Mouse (Mus musculus) thymus, postnatal 14 days (tissue): ENCODE data around the gene Klk1.
"Not testable (repeated sequence)": the region's sequence is repeated elsewhere in the genome, so short reads cannot be mapped to it uniquely, and the experiment has no call there.

Experiments used
- DNase-seq: peaks from one replicate; pipeline ENCODE4 v3.0.0; 2021

Gene Klk1

GRCm38 (mm10) chr7:44225076-44225475 is at the start of gene Klk1:
Gene Klk1 (plus strand): TSS chr7:44225360.
- DNase-seq = no peak

GRCm38 (mm10) chr7:44179299-44180045 is 45.7 kb upstream of the Klk1 start:
- no peak for DNase-seq

- not testable (repeated sequence) for DNase-seq
These were observed 38.6 kb upstream of the Klk1 start for GRCm38 (mm10) chr7:44186516-44186915.

- not testable (repeated sequence) for DNase-seq
These were observed 37.2 kb upstream of the Klk1 start, which contains the start of gene Klk1b24 for GRCm38 (mm10) chr7:44187936-44188335. Gene Klk1b24 (plus strand): TSS chr7:44188236.

- DNase-seq = not testable (repeated sequence)
These were observed 31.7 kb upstream of the Klk1 start for GRCm38 (mm10) chr7:44193466-44193865.

DNA sequence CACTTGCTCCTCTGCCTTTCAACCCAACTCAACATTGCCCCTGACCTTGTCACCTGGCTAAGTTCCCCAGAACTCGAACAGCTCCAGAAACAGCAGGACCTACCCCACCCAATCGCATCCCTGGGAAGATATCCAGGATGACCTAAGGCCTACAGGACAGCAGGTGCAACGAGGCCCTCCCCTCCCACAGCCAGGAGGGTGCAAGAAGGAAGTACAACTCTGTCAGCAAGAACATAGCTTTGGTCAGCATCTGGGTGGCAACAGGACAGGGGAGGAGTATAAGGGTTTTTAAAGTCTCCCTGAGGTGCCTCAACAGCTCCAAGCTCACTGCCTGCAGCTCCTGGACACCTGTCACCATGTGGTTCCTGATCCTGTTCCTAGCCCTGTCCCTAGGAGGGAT is 27.3 kb upstream of the Klk1 start, which contains the start of gene Klk1b3:
TSS of gene Klk1b3 (plus strand) at position 301 of the 400 bp plus-strand sequence.
- no peak for DNase-seq

GRCm38 (mm10) chr7:44207135-44207534 is 18.0 kb upstream of the Klk1 start, which contains the start of gene Klk1b4:
Gene Klk1b4 (plus strand): TSS chr7:44207435.
- not testable (repeated sequence) for DNase-seq

DNA sequence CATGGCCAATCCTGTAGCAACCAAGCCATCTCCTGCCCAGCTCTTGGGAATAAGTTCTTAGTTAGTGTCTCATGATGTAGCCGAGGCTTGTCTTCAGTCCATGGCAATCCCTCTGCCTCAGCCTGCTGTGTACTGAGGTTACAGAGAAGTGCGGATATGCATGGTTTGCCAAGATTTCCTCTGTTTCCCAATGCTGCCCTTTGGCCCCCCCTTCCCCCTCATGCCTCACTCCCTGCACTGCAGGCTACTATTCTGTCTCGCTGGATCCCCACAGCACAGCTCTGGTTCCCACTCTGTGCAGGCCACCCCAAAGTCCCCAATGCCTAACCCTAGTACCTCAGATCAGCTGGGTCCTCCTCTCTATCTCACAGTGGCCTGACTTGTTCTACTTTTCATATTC is 16.9 kb upstream of the Klk1 start:
- no peak for DNase-seq

GRCm38 (mm10) chr7:44215645-44216044 is 9.5 kb upstream of the Klk1 start, which contains the start of gene Klk1b5:
Gene Klk1b5 (plus strand): TSS chr7:44215945.
- DNase-seq = no peak

GRCm38 (mm10) chr7:44221601-44222000 is 3.6 kb upstream of the Klk1 start:
- DNase-seq = not testable (repeated sequence)

- not testable (repeated sequence) for DNase-seq
These were observed 2.8 kb upstream of the Klk1 start for GRCm38 (mm10) chr7:44222335-44222734.

DNA sequence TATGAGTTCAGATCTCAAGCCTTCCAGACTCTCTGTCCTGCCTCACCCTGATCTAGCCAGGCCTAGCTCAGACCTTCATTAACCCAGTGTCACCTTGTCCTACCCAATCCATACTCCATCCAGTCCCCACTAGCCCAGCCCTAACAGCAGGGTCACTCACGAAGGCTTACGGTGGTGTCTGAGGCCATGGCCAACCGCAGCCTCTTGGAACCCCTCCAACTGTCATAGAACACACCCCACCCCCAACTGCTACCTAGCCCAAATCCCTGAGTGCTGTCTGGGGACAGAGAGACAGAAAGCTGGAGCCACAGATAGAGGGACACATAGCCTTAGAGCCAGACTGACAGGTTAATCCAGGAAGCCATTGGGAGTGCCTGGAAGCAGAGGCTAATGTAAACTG is 10.7 kb downstream of the Klk1 start, which contains the start of gene Gm36864:
TSS of gene Gm36864 (plus strand) at position 269 of the 400 bp plus-strand sequence.
- no peak for DNase-seq

GRCm38 (mm10) chr7:44239913-44240312 is 14.8 kb downstream of the Klk1 start:
- no peak for DNase-seq

DNA sequence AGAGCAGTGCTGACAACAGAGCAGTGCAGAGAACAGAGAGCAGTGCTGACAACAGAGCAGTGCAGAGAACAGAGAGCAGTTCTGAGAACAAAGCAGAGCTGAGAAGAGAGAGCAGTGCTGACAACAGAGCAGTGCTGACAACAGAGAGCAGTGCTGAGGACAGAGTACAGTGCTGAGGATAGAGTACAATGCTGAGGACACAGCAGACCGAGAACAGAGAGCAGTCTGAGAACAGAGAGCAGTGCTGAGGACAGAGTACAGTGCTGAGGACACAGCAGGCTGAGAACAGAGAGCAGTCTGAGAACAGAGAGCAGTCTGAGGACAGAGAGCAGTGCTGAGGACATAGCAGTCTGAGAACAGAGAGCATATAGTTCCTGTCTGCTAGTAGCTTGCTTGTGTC is 15.6 kb downstream of the Klk1 start:
- no peak for DNase-seq

GRCm38 (mm10) chr7:44241163-44241562 is 16.0 kb downstream of the Klk1 start:
- DNase-seq = no peak

DNA sequence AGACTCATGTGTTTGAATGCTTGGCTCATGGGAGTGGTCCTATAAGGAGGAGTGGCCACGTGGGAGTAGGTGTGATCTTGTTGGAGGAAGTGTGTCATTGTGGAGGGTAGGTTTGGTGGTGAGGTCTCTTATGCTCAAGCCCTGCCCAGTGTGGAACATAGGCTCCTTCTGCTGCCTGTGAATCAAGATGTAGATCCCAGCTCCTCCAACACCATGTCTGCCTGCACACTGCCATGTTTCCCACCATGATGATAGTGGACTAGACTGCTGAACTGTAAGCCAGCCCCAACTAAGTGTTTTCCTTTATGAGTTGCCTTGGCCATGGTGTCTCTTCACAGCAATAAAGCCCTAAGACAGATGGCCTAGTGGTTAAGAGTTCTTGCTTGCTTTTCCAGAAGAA is 18.9 kb downstream of the Klk1 start:
- no peak for DNase-seq

- DNase-seq = peak; percentile 94
These were observed 21.2 kb downstream of the Klk1 start, which contains the start of the genes 1700028J19Rik and 2410002F23Rik for GRCm38 (mm10) chr7:44246055-44246983. Gene 1700028J19Rik (minus strand): TSS chr7:44246695. Gene 2410002F23Rik (plus strand): TSS chr7:44246722.

DNA sequence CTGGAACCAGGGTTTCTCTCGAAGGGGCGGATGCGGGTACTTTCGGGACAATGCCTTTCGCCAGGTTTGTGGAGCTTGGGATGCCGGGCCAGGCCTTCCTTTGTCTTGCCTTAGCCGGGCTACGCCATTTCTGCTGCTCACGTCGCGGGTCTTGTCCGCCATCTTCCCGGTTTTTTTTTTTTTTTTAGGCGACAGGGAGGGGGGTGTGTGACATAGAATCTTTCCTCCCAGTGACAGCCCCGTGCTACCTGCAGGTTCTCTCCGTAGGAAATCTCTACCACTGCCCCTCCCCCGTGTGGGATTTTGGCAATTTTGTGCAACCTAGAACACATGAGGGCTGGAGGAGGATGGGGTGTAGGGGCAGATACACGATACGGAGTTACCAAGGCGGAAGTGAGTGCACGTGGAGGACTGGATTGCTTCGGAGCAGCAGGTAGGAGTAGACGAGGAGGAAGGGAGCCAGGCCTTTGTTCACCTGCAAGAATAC is 21.9 kb downstream of the Klk1 start:
- DNase-seq = peak; percentile 66

GRCm38 (mm10) chr7:44247971-44248370 is 22.8 kb downstream of the Klk1 start:
- DNase-seq = no peak

DNA sequence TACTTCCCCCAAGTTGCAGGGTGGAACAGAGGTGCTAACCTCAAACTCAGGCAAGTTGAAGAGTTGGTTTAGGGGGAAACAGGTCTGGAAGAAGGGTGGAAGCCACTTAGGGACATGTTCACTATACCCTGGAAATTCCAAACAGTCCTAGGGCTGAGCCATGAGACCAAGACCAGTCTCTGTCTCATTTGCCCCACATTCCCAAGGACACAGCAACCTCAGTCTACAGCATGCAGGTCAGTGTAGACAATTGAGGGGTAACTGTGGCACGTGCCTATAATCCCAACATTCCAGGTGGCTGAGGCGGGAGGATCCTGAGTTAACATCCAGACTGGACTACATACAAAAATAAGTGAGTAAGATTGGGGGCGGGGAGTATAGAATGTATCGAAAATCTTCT is 24.1 kb downstream of the Klk1 start:
- DNase-seq = no peak

DNA sequence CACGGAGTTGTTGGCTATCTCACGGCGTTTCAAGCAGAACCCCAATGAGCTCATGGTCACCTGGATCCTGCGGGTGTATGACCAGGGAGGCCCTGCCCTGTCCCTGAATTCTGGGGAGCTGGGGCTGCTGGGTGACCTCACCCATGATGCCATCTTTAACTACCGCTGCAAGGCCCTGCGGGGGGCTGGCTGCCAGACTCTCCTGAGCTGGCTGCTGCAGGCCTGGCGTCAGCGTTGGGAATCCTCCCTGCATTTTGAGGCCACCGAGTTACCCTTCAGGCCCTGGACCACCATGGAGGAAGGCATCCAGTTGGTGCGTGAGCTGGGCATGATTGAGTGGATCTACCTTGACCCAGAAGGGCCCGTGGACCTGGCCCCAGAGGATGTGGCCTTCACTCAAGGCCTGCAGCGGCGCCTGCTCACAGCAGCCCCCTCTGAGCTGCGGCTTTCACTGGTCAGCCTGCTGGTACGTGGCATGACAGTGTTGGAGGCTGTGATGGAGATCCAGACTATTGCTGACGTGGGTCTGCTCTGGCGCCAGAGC is 25.6 kb downstream of the Klk1 start:
- DNase-seq = not testable (repeated sequence)

DNA sequence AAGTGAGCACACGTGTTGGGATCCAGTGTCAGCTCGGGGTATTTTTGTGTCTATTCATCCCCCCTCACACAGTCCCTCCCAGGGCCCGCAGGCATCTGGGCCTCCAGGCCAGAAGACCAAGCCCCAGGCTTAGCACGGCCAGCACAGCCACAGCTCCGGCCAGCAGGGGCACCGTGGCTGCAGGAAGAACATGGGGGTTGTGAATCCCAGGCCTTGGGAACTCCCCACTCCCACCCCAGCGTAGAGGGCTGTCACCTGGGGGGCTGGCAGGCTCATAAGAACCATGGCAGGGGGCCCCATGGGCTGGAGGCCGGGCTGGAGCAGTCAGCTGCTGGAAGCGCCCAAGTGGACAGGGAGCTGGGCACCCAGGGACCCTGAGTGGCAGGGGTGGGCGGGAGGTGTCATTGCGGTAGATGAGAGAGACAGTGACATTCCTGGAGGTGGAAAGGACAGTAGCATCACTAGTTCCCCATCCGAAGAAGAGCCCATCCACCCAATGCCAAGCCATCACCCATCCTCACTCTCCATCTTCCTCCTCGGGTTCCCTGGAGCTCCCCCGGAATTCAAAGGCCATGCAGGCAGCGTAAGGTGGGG is 28.0 kb downstream of the Klk1 start:
- no peak for DNase-seq
